Mouse (Mus musculus) adrenal gland, adult 2 months (tissue): ENCODE measurements at regions not wholly inside any gene's neighbourhood (a gene's known extent, or its start where the extent isn't known, plus 50 kb on each side); places are given as distances from the start of the nearest gene placed in this dataset.

Experiments
- DNase-seq: peaks from one replicate; pipeline ENCODE4 v3.0.0; 2021

GRCm38 (mm10) chr3:102663711-102664110 is 70.6 kb upstream of the Tspan2 start:
- DNase-seq: no peak

GRCm38 (mm10) chr3:102664665-102665190 is 69.6 kb upstream of the Tspan2 start:
- no peak for DNase-seq

DNA sequence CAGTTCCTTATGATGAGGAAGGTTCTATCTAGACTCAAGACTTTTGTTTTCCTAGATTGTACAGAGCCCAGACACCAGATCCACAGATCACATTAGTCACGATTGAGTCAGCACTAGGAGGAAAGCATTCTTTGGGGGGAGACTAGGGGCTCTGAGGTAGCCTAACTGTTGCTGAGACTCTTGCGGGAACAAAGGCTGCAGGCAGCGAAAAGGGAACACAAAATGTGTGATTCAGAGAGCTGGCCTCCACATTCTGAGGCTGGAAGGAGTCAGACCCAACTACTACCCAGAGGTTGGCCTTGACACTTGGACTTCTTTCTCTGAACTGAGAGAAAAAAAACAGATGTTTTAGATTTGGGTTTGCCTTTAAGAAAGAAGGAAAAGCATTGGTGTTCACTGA is 66.5 kb upstream of the Tspan2 start:
- no peak for DNase-seq

- no peak for DNase-seq
These were observed 65.8 kb upstream of the Tspan2 start for GRCm38 (mm10) chr3:102668556-102668955.

DNA sequence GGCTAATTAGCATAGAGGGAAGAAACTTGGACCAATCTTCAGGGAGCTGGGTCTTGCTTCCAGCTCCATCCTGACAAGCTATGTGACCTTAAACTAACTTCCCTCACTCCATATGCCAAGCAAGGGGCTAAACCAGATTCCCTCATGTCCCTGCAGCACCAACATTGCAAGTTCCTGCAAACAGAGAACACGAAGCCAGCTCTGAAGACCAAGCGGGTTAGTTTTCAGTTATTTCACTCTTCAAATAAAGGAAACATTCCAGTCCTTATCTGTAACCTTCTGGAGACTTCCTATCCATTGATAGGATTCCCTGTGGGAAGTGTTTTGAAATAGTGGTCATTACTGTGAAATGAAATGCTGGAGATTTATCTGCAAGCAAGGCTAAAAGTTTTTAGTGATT is 64.4 kb upstream of the Tspan2 start:
- DNase-seq: no peak

DNA sequence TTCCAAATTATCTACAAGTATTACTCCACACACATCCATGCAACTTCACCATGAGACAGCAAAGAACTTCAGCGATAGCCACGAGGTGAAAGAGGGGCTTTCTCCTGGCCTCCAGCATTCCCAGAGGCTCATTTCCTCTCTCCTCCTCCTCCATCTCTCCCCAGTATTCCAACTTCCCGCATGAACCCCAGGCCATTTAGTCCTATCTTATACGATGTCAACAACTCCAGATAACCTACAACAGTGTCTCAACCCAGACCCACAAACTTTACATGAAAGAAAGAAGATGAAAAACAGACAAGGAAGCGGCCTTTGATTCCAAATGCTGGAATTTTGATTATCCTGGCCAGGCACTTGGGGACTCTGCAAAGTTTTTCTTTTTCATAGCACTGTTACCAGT is 63.8 kb upstream of the Tspan2 start:
- DNase-seq: no peak

- no peak for DNase-seq
These were observed 63.4 kb upstream of the Tspan2 start for GRCm38 (mm10) chr3:102670972-102671371.

GRCm38 (mm10) chr3:102673506-102673905 is 60.8 kb upstream of the Tspan2 start:
- no peak for DNase-seq

GRCm38 (mm10) chr3:102674068-102674467 is 60.3 kb upstream of the Tspan2 start:
- DNase-seq: no peak

DNA sequence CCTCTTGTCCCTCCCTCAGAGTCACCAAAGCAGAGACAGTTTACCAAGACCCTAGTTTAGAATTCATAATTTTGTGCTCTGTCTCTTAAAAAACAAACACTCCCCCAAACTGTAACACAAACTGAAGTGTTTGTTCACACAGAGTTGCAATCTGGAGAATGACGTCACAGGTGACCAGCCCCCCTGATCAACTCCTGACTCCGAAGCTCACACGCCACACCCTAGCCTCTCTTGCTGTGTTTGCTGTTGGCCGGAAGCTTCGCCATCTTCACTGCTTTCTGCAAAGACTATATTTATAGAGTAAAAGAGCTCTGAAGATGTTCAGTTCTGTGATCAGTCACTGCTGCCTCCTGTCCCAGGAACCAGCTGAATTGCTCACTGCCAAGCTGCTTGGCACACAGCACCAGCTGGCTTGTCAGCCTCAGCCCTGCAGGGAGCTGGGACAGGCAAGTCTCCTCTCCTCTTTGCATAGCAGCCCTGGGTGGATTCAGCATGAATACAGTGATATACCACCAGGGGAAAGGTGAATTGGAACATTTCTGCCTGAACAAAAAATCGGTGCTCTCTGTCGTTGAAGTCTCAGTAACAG is 57.3 kb upstream of the Tspan2 start:
- no peak for DNase-seq

DNA sequence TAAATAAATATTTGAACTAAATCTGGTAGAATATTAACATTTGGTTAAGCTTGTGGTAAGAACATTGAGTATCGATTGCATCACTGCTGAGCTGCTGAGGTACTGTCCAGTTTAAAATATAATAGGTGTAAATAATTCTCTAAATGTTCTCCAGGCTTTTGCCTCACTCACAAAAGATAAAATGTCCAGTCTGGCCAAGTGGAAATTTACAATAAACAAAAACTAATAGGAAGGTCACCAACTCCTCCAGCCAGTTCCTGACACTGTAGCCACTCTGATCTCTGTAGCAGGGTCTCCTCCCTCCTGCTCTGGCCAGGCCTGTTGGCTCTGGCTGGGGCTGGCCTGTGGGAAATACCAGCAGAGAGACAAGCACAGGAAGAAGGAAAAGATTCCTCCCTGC is 55.8 kb upstream of the Tspan2 start:
- peak; percentile 15 for DNase-seq

DNA sequence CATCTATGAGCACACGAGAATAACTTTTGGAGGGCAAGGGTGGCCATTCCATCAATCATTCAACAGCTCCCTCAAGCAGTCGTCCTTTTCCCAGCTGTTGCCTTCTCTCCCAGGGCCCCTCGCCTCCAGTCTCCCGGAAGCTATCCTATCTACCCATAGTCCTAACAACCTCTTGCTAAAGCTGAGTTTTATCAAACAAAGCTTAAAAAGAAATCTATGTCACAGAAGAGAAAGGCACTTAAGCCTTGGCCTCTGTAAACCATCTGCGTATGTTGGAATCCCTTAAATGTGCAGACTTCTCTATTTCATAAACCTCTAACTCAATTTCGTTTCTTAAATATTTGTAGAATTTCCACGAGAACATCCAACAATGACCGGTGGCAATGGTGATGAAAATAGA is 51.9 kb upstream of the Tspan2 start:
- no peak for DNase-seq

- DNase-seq: no peak
These were observed 50.8 kb upstream of the Tspan2 start for GRCm38 (mm10) chr3:102683541-102683940.
